Mouse (Mus musculus): ENCODE data around the gene Ganc. TPM values are rescaled to one million over a fixed set of nuclear protein-coding genes. Genes with fewer than 3 reads are reported as not detected.

The Ganc gene
- total RNA-seq, 2 experiments from 2014 or later: 29.1 to 30.8 TPM

DNA sequence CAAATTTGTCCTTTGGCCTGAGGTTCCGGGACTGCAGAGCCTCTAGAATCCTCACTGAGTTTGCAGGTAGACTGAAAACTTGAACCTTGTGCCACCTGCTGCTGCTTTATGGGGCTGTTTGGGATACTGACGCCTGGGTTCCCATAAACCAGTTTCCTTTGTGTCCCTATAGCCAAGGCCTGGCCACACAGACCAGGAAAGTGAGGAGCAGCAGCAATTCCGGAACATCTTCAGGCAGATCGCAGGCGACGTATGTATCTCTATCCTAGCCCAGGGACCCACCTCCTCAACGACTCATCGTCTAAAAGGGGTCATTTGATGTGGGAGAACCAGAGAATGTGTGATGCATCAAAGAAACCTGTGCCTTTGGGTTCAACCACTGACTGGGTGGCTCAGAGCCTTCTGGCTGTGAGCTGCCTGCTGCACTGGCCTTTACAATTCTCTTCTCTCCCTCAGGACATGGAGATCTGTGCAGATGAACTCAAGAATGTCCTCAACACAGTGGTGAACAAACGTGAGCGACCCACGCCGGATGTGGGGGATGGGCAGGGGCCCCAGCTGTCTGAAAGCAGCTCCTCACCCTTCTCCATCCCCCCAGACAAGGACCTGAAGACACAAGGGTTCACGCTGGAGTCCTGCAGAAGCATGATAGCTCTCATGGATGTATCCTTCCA lies 98.4 kb downstream of the Ganc start:
- DNase-seq: no peak

DNA sequence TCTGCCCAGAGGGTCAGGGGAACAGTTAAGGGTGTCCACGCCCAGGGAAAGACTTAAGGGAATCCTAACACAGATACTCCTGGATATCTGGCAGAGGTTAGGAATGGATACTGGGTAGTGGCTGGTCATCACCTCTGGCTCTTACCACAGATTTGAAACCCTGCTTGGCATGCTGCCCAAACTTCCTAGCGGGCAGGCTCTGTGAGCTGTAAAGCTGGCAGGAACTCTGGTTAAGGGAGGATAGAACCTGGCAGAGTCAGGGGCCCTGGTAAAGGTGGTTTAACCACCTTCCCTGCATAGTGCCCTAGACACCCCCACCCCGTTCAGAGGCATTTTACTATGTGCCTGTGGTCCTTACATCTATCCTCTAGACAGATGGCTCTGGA lies 98.9 kb downstream of the Ganc start:
- peak; percentile 31 for DNase-seq

DNA sequence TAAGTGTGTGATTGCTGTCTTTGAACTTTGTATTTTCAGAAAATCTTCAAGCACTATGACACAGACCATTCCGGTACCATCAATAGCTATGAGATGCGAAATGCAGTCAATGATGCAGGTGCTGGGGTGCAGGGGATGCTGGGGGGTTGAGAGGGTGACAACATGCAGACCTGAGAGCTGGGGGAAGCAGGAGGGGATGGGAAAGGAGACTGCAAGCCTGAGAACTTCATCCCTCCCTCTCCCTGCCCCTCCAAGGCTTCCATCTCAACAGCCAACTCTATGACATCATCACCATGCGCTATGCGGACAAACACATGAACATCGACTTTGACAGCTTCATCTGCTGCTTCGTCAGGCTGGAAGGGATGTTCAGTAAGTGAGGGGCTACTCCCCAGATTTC lies 99.4 kb downstream of the Ganc start:
- no peak for DNase-seq

DNA sequence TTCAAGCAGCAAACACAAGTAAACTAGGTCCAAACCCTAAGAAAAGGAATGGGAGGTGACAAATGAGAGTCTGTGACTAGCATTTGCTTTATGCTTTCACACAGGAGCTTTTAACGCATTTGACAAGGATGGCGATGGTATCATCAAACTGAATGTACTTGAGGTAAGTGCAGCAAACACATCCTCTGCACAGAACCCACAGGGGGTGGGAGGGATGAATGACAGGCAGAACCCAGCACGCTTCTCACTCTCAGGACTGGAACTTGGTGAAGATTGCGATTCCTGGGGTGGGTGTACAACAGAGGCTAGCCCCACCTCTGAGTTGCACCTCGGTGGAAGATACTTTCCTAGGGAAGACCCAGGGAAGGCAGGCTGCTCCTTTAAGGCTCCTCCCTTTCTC lies 100.3 kb downstream of the Ganc start:
- no peak for DNase-seq

Other genes with a start within 250 kb of the Ganc start
- gene Ehd4, start 249.3 kb upstream of the Ganc start, total RNA-seq (2021): 100 to 1,000 TPM; 130 to 134 TPM
- 10 to 100 TPM; 32.5 to 33.7 TPM for gene Pla2g4e, start 158.6 kb upstream of the Ganc start, total RNA-seq (2021)
- not detected for gene Pla2g4d, start 114.7 kb upstream of the Ganc start, total RNA-seq (2021)
- gene Pla2g4f, start 89.7 kb upstream of the Ganc start, total RNA-seq (2021): not detected
- 10 to 100 TPM; 17.9 to 20.7 TPM for gene Vps39, start 50.8 kb upstream of the Ganc start, total RNA-seq (2021)
- gene Tmem87a, start 217 bp downstream of the Ganc start, total RNA-seq (2021): 10 to 100 TPM; 36.4 to 40.4 TPM
- 10 to 100 TPM; 92.4 to 94.1 TPM for gene Capn3, start 52.1 kb downstream of the Ganc start, total RNA-seq (2021)
- gene Zfp106, start 159.9 kb downstream of the Ganc start, total RNA-seq (2021): 100 to 1,000 TPM; 222 to 256 TPM
- 10 to 100 TPM; 43.9 to 56.8 TPM for gene Snap23, start 163.8 kb downstream of the Ganc start, total RNA-seq (2021)
- 1 to 10 TPM; 8.2 TPM for gene Haus2, start 205.5 kb downstream of the Ganc start, total RNA-seq (2021)
- gene Lrrc57, start 205.6 kb downstream of the Ganc start, total RNA-seq (2021): 10 to 100 TPM; 11.5 to 12.0 TPM
- gene Stard9, start 225.2 kb downstream of the Ganc start, total RNA-seq (2021): 10 to 100 TPM; 12.5 to 21.5 TPM